Mouse (Mus musculus): Measurements from ENCODE around the gene Srsf11.

DNA sequence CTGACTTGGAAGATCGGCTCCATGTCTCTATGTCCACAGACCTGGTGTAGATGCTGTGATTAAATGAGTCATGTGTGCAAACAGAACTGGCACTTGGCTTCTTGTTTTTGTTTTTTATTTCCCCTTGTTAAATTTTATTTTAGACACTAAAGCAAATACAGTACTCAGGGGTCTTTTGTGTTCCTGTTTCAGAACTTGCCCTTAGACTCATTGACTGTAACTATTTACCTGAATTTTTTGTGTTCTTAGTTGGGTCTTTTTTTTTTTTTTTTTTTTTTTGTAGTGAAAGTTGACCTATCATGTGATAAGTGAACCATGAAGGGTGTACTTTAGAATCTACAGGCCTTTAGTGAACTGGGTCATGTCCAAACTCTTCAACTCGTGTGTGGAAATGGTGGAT is 4.3 kb upstream of the Srsf11 start:
- no peak for TF ChIP-seq CTCF (IDR thresholded peaks at IDR 0.05; ENCODE audit: low read depth, low read length)
- no peak for TF ChIP-seq POLR2A (IDR thresholded peaks at IDR 0.05; ENCODE audit: extremely low read depth, insufficient read depth, low read length)

All from liver, adult 2 months (tissue).